Mouse (Mus musculus): ENCODE data around the gene Gm49321.

Gm49321 gene

DNA sequence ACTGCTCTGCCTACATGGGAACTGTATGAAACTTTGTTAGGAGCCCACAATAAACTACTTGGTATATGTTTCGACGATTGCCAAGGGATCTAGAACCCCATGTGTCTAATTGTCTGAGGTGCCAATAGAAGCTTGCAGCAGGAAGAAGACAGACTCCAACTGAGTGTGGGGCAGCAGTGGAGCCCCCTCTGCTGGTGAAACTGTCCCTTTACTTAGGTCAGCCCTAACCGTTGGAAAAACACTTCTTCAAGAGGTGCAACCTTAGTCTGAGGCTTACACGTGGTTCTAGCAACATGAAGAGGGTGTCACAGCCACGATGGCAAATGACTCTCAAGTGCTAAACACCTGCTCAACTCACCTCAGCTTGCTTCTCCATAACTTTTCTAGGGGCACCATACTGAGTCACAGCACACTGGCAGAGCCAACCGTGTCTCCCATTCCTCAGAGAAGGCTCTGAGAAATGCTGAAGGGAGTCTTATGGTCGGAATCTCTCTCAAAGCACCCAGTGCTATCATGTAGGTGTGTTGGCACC is 77.4 kb downstream of the Gm49321 start:
- DNase-seq: no peak

DNA sequence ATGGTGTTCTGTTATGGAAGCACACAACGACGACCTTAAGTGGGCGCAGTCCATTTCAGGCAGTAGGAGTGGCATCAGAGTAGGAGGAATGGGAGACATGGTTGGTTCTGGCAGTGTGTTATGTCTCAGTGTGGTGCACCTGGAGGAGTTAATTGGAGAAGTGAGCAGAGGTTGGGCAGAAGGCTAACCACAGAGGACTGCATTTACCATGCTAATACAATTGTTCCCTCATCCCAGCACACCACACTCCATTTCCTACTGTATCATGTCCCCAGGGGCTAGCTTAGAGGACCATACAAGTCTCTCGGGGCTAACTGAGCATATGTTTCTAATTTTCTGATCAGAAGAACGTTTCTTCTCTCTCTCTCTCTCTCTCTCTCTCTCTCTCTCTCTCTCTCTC is 78.0 kb downstream of the Gm49321 start:
- DNase-seq: no peak

Measured in cerebellum, adult 11-12 months (tissue).